Mouse (Mus musculus) small intestine, adult 2 months (tissue): ENCODE measurements at regions not wholly inside any gene's neighbourhood (a gene's known extent, or its start where the extent isn't known, plus 50 kb on each side); places are given as distances from the start of the nearest gene placed in this dataset.

Experiments used
- H3K27ac ChIP-seq: fragments of 200-500 bp; 2 replicates; pipeline ENCODE4 v1.5.1; 2012; ENCODE audit warnings: low read depth, low read length, control low read depth, inconsistent platforms; ENCODE audit not compliant: insufficient read depth
- H3K27me3 ChIP-seq: fragments of 200-500 bp; 2 replicates; pipeline ENCODE4 v1.6.1; 2012; ENCODE audit warnings: mild to moderate bottlenecking, moderate library complexity, low read length, inconsistent platforms; ENCODE audit not compliant: control insufficient read depth, insufficient read depth
- H3K36me3 ChIP-seq: fragments of 200-500 bp; 2 replicates; pipeline ENCODE4 v1.6.1; 2012; ENCODE audit warnings: mild to moderate bottlenecking, low read length, control low read depth, inconsistent platforms; ENCODE audit not compliant: control insufficient read depth, insufficient read depth
- H3K4me1 ChIP-seq: fragments of 200-500 bp; 2 replicates; pipeline ENCODE4 v1.6.1; 2012; ENCODE audit warnings: low read length, inconsistent platforms, mixed read lengths; ENCODE audit not compliant: control insufficient read depth, insufficient read depth, insufficient read length
- H3K4me3 ChIP-seq: fragments of 200-500 bp; 2 replicates; pipeline ENCODE4 v1.5.1; 2012; ENCODE audit warnings: low read depth, mild to moderate bottlenecking, control low read depth, inconsistent platforms, low read length, moderate library complexity
- CTCF ChIP-seq: fragments of 200-500 bp; IDR thresholded peaks from 2 replicates; pipeline ENCODE4 v1.5.1; 2012; ENCODE audit warnings: low read depth, mild to moderate bottlenecking, control low read depth, inconsistent platforms, low read length, moderate library complexity, mixed read lengths; ENCODE audit not compliant: insufficient replicate concordance, insufficient read length; ENCODE audit errors: extremely low read depth
- POLR2A ChIP-seq: fragments of 200-500 bp; IDR thresholded peaks from 2 replicates; pipeline ENCODE4 v1.6.1; 2012; ENCODE audit warnings: low read depth, mild to moderate bottlenecking, control low read depth, inconsistent platforms, low read length, moderate library complexity
- WGBS: fragments of 180-500 bp; shearing (Covaris S2); methylation state at CpG from one replicate; pipeline ENCODE4 v1.1.7; 2018; 5-methylcytosine and 5-hydroxymethylcytosine counted together

- no peaks in the 10 kb centered on the region for H3K36me3 ChIP-seq
- no peak overlapping the region for H3K27ac ChIP-seq
- no peak for TF ChIP-seq POLR2A
- no peak for TF ChIP-seq CTCF
- H3K4me3 ChIP-seq, result no peak overlapping the region
- WGBS, result 72% methylated on average over 5 of the region's 5 CpGs
- no peaks in the 10 kb centered on the region for H3K27me3 ChIP-seq
- H3K4me1 ChIP-seq, result no peaks in the 10 kb centered on the region
These were observed 60.8 kb upstream of the Arhgap21 start for GRCm38 (mm10) chr2:21029391-21030010.

DNA sequence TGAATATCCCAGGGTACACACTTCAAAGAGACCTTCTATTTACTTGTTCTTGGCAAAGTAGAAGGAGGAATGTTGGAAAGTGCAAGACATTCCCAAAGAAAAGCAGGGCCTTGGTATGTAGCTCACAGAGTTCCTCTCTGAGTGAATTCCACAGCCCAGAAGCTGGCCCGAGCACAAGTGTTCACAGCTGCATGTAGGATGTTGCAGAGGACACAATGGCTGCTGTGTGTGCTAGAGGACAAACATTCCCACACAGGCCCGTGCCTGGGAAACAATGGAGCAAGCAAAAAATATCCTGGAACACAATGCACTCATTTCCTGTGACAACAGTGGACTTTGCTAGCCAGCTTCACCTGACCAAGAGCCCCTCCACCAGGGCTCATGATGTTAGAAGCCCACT is 59.9 kb upstream of the Arhgap21 start:
- no peak overlapping the region for H3K27ac ChIP-seq
- H3K27me3 ChIP-seq, result no peaks in the 10 kb centered on the region
- 14% methylated on average over 2 of the region's 2 CpGs for WGBS

DNA sequence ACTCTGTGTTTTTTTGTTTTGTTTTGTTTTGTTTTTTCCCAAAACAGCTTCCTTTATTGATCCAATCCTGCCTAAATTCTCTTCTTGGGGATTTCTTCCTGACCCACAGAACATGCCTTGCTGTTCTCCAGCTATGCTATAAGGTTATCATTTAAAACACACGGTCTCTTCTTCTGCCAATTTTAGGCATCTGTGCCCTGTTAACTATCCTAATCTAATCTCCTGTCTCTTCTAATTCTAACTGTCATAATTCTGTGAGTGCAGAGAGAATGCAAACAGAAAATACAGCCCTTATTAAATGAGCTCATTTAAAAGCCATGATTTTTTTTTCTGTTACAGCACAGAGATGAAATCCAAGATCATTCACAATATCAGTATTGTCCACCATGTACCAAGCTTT is 49.9 kb upstream of the Arhgap21 start:
- TF ChIP-seq POLR2A, result no peak
- no peak for TF ChIP-seq CTCF
- no peaks in the 10 kb centered on the region for H3K36me3 ChIP-seq
- no peak overlapping the region for H3K4me3 ChIP-seq
- no peak overlapping the region for H3K27ac ChIP-seq
- H3K27me3 ChIP-seq, result no peaks in the 10 kb centered on the region
- WGBS, result 48% methylated on average over 1 of the region's 1 CpGs
- no peaks in the 10 kb centered on the region for H3K4me1 ChIP-seq

More for the DNA sequence above, 59.9 kb upstream of the Arhgap21 start:
- Histone ChIP-seq H3K4me3 (no peak overlapping the region), H3K4me1 (no peaks in the 10 kb centered on the region), H3K36me3 (no peaks in the 10 kb centered on the region)
- TF ChIP-seq CTCF, result no peak
